Mouse (Mus musculus): ENCODE measurements at regions not wholly inside any gene's neighbourhood (a gene's known extent, or its start where the extent isn't known, plus 50 kb on each side); places are given as distances from the start of the nearest gene placed in this dataset.

DNA sequence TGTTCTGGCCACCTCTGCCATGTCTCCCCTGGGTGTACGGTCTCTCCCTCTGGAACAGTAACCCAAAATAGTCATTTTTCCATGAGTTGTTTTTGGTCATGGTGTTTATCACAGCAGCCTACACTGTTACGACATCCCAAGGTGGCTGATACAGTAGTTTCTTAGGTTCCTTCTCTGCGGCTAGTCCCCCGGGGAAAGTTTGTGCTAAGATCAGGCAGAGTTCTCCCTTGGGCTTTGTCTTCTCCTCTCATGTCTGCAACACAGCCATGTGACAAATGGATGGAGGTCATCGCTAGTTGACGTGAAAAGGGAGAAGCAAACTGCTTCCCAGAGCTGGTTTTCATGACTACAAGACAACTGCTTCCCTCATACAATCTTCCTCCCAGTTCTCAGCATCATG is 56.9 kb upstream of the Serp2 start:
- no peak for DNase-seq (ENCODE audit: low read depth, low spot score)

DNA sequence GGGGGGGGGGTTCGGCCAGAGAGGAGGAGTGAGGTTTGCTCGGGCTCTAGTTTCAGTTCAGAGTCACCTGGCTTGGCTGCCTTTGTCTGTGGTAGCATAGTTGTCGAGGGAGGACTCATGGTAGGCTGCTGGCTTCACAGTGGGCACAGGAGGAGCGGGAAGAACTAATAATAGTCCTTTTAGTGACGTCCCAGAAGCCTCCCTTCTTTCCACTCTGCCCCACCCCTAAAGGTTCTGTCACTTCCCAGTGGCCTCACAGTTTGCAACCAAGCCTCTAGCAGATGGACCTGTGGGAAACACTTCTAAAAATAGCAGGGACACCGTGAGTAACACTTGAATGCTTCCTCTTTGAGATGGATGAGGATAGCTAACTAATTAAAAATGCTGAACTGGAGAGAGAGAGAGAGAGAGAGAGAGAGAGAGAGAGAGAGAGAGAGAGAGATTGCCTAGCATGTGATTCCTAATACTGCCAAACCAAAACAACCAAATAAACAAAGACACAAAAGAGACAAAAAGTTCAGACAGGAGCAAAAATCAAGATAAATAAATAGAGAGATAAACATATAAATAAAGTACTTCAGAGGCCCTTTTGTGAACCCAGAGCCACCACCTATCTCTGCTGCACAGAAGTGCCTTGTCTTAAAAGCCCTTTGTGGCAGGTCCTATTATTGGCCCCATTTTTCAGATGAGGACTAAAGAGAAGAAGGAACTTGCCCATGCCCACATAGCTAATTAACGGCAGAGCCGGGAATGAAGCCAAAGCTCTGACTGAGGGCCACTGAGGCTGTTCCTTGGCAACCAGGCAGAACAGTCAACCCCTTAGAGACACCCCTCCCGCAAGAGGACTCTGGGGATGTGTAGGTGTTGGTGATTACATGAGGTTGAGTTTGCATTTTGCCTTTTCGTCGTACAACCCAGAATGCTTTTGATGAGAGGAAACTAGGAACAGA is 54.0 kb upstream of the Serp2 start:
- DNase-seq (ENCODE audit: low read depth, low spot score), result no peak
